Mouse (Mus musculus) embryo, embryonic 10 days (tissue): ENCODE measurements at regions not wholly inside any gene's neighbourhood (a gene's known extent, or its start where the extent isn't known, plus 50 kb on each side); places are given as distances from the start of the nearest gene placed in this dataset.

ENCODE experiments used
- DNase-seq: peaks from one replicate; pipeline ENCODE4 v3.0.0-alpha.2; 2015; ENCODE audit warnings: low spot score

DNA sequence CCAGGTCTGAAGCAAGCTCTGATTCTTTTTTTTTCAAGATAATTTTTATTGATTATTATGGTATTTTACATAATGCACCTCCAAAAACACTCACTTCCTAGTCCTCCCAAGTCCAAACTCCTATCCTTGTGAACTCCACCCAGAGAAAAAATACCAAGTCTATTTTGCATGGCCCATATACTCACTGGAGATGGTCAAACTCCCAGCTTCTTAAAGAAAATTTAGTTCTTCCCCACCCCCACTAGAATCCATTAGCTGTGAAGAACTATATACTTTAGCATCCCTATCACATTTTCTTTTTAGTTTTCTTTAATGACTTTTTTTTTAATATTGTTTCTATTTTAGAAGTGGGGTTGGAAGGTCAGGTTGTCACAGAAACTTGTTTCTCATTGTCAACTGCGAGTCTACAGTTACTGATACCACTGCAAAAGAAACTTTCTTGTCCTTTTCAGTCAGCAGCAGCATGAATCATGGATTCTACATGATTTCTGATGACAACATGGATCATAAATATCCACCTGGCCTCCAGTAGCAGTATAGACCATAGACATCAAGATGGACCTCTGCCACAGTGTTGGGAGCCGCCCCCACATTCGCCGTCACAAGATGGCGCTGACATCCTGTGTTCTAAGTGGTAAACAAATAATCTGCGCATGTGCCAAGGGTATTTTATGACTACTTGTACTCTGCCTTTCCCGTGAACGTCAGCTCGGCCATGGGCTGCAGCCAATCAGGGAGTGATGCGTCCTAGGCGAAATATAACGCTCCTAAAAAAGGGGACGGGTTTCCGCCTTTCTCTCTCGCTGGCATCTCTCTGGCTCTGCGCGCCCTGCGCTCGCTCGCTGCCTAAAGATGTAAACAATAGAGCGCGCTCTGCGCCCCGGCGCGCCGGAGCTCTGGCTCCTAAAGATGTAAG lies 69.0 kb downstream of the Pgr15l start:
- DNase-seq = peak; percentile 18

DNA sequence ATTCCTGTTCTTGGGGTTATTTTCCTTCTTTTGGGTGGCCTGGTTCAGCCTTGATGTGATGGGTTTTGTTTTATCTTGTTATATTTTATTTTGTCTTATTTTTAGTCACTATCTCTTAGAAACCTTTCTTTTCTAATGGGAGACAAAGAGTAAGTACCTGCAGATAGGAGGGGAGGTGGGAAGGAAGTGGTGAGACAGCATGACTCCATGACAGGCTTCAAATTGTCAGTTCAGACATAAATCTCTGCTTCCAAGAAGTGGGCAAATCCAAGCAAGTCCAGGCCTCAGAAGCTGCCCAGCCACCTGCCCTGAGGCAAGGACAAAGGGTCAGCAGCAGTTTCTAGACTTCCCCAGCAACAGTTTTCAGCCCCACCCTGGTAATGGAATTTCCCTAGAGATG lies 69.8 kb downstream of the Pgr15l start:
- DNase-seq = no peak

DNA sequence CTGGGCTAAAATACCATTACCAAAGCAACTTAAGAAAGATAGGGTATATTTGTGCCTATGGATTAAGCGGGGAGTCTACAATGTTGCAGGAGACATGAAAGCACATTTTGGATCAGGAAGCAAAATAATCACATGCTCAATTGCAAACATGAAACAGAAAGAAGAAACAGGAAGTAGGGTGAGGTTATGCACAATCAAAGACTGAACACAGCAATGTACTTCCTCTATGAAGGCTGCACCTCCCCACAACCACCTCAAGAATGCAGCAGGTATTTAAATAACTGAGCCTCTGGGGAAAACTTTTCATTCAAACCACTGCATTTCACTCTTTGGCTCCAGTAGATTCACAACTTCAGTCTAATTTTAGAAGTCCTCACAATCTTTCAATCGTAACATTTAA lies 83.8 kb downstream of the Pgr15l start:
- DNase-seq = no peak
